Mouse (Mus musculus): Measurements from ENCODE around the gene Ptgs2.

The Ptgs2 gene

GRCm38 (mm10) chr1:150147272-150147671 is 47.4 kb downstream of the Ptgs2 start:
- DNase-seq (ENCODE audit: low read depth), result no peak

GRCm38 (mm10) chr1:150151411-150151810 is 51.6 kb downstream of the Ptgs2 start:
- DNase-seq (ENCODE audit: low read depth), result peak; percentile 50

All from fibroblast of lung, adult 2 months (primary cell).